Mouse (Mus musculus) neutrophil, adult 83 days (primary cell): ENCODE data around the gene Smg6. TPM values are rescaled to one million over a fixed set of nuclear protein-coding genes. Genes with fewer than 3 reads are reported as not detected.

Experiments used
- total RNA-seq, 2 experiments: library from RNA; stranded (reverse); gene quantifications; one replicate each; pipeline ENCODE4 v1.2.4; 2023

Smg6 gene
- 10 to 100 TPM; 22.4 to 26.9 TPM for total RNA-seq

DNA sequence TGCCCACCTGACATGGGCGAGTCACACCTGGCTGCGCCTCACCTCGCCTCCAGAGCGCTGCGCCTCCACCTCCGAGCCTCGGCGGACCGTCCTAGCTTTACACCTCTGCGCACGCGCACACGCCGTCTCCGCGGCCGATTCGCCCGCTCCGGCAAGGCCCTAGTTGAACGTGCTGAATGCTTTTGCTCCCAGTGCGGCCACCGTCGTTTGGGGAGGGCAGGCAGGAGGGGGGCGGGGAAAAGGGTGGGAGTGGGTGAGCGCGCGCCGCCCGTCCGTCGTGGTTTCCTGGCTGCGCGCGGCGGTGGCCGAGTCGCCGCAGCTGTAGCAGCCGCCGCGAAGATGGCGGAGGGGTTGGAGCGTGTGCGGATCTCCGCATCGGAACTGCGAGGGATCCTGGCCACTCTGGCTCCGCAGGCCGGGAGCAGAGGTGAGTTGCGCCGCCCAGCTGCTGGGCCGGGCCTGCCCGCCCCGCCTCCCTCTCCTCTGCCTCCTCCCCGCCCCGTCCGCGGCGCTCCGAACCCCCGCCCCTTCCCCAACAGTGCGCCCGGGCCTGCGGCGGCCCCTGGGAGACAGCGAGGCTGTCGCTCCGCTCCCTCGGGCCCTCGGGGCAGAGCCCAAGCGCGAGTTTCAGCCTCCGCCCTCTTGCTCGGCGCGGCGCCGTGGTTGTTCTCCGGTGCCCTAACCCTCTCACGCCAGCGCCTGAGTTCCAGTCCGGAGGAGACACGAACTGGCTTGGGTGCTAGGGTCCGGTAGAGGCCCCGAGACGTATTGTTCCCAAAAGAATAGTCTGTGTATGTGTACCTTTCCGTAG is at the start of gene Smg6, which contains the start of gene Srr:
Gene Smg6, plus strand, starts transcription at position 247 of the 811 bp plus-strand sequence.
Gene Srr, minus strand, starts transcription at position 372 of the 811 bp plus-strand sequence.

DNA sequence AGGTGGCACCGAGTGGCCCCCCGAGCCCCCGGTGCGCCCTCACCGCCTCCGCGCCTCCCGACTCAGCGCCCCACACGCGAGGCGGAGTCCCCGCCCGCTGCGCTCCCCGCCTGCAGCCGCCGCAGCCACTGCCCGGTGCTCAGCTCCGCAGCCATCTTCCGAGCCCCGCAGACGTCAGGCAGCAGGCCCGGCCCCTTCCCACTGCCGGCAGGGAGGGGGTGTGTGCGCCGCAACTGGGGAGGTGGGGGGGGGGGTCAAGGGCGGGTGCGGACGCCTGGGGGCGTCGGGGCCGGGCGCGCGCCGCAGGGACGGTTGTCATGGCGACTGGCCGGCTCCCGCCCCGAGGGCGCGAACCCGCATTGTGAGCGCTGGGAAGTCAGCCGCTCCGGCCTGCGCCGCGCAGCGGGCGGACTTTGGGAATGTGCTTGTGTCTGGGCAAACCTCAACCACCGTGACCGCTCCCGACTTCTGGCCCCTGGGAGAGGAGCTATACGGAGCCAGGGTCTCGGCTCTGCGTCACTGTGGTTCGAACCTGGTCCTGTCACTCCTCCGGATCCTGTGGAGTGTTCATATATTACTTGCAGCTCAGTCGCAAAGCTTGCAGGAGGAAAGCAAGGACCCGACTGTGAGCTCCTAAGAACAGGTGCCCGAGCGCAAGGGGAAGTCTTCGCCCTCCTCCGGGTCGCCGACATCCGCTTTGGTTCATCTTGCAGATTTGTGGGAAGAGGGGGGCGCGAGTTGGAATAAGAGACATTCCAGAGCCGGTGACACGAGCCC is 28.5 kb upstream of the Smg6 start, which contains the start of gene Sgsm2:
Gene Sgsm2, minus strand, starts transcription at position 160 of the 777 bp plus-strand sequence.

DNA sequence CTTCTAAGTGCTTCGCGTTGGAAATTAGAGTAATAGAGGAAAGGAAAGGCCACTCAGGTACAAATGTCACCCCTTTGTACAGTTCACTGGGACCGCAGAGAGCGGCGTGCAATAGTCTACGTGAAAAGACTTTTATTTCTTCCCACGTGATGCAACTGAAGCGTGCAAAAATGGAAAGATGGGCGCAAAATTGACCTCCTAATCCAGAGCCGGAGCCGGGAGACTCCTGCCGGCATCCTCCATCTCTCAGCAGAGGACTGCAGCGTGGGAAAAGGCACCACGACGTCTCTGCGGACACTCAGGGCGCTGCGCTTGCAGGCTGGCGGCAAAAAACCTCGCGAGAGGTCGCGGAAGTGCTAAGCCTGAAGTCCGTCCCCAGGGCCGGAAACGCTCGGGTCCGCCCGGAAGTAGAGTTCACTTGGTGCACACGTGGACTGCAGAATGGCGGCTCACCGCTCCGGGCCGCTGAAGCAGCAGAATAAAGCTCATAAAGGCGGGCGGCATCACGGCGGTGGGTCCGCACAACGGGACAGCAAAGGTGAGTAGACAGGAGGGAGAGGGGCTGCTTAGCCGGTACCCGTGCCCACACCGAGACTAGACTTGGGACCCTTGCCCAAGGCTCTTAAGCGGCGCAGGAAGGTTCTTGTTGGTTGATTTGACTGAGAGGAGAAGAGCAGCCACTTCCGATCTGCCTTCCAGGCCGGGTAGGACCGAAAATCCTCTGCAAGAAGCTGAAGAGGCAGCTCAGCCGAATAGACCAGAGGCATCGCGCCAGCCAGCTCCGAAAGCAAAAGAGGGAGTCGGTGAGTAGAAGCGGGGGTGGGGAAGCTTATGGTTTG is 27.7 kb upstream of the Smg6 start, which contains the start of gene Tsr1:
Gene Tsr1, plus strand, starts transcription at position 394 of the 839 bp plus-strand sequence.

DNA sequence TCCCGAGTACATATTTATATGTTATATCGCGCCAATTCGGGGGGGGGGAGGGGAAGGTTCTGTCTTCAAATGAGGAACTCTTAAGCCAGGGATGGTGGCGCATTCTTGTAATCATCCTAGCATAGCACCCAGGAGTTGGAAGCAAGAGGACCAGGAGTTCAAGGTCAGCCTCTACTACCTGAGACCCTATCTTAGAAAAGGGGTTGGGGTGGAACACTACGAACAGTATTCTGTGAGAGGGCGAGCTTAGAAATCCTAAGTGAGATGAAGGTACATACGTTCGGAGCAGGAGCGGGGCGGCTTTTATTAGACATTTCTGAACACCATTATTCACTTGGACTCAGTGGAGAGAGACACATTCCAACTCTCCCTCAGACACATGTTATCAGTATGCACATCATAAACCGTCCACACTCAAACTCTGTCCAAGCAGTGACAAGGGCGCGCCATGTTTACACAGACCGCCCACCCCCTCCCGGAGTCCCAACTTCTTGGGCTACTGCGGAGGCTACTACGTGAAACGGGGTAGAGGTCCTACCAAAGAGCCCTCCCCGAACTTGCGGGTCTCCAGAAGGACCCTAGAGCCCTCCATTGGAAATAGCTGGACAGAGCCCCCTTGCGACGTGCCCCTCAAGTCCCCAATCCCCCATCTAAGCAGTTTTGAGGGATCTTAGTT is 243.9 kb downstream of the Smg6 start, which contains the start of gene Hic1:
Gene Hic1, minus strand, starts transcription at position 115 of the 676 bp plus-strand sequence.

DNA sequence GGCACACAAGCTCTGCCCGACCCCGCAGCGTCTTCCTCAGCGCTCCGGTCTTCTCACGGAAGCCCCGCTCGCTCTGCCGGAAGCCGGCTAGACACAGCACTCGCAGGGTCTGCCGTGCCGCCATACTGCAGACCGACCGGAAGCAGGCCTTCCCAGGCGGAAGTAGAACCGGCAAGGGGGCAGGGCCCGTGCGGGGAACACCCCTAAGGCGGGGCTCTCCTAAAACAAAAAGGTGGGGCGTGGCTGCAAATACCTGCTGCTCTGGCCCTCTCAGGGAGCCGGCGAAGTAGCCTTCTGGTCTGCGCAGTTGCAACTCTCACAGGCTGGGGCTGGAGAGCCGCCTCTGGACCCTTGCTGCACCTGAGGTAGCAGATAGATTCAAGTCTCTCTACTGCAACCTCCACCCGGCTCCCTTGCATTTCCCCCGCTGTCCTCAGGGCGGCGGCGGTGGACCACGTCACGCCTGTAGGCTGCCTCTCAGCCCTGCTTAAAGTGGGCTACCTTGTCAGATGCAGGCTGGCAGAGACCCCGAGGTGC is 253.1 kb downstream of the Smg6 start, which contains the start of gene Ovca2:
Gene Ovca2, minus strand, starts transcription at position 164 of the 537 bp plus-strand sequence.

DNA sequence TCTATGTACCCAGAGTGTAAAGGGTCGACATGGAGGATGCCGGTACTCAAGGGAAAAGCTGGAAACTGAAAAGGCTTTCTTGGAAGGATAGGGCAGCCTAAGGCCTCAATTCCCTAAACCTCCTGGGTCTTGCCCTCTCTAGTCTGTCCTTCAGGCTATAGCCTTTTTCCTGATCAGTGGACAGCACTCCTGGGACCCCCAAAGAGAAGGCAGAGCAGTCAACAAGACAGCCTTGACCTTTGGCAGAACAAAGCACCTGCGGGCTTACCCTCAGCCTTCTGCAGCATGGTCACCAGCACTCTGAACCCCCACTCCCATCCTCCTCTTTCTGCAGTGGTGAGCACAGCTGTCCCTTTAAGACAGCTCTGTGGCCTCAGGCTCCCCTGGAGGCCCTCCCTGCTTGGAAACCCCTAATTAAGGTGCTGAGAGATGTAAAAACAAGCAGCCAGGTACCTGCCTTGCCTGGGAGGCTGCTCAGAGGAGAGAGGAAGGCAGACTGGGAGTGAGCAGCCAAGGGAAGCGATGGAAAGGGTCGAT is 265.4 kb downstream of the Smg6 start, which contains the start of gene Dph1:
Gene Dph1, minus strand, starts transcription at position 337 of the 537 bp plus-strand sequence.

DNA sequence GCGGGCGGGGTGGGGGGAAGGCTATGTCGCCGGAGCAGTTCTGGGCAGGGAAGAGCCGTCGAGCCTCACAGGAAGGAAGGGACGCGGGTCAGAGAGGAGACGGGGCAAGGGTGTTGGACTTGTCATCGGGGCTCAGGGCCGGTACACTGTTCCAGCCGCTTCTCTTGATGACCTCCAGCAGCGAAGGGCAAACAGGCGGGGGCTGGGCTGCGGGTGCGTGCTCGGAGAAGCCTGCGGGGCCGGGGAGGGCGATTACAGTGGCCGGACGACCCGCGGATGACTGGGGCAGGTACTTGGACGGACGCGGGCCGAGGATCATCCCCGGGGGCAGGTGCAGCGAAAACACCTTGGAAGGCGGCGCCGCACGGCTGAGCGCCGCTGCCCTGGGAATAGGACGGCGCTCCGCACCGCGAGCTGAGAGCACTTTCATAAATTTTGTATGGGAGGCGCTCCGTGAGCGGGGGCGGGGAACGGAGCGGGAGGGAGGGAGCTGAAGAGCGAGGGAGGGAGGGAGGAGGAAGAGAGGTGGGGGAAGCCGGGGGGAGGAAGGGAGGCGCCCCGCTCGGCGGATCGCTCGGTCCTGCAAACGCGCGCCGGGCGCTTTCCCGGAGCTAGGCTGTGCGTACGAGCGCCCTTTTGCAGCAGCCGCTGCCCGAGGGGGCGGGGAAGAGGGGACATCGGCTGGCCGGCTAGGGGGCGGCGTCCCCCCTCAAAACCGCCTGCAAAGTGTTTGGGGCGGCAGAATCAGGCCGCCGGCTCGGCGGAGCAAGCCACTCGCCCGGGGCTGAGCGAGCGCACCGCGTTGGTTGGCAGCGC is 267.8 kb downstream of the Smg6 start, which contains the start of gene Rtn4rl1:
Gene Rtn4rl1, plus strand, starts transcription at position 528 of the 816 bp plus-strand sequence.

Other genes starting within 250 kb of the Smg6 start
- 10 to 100 TPM; 89.5 to 96.1 TPM for gene Pafah1b1, start 201.2 kb upstream of the Smg6 start, total RNA-seq
- 10 to 100 TPM in 1 of 2 experiments, 1 to 10 TPM in 1; 9.7 to 10.7 TPM for gene Mettl16, start 155.0 kb upstream of the Smg6 start, total RNA-seq
- 10 to 100 TPM; 30.1 to 34.6 TPM for gene Mnt, start 94.9 kb upstream of the Smg6 start, total RNA-seq
- gene Sgsm2, start 28.8 kb upstream of the Smg6 start, total RNA-seq, result 1 to 10 TPM; 1.9 TPM
- 10 to 100 TPM; 10.7 to 14.0 TPM for gene Tsr1, start 27.8 kb upstream of the Smg6 start, total RNA-seq
- 1 to 10 TPM; 6.4 to 7.5 TPM for gene Srr, start 125 bp downstream of the Smg6 start, total RNA-seq
- 1 to 10 TPM in 1 of 2 experiments, under 1 TPM in 1; 0.37 to 1.1 TPM for gene Hic1, start 243.7 kb downstream of the Smg6 start, total RNA-seq